Mouse (Mus musculus) kidney, adult 2 months (tissue): ENCODE results near the gene Gpld1.
A peak's percentile ranks its signal among the peaks of the same experiment; 100 is the strongest.

ENCODE experiments used
- CTCF ChIP-seq: fragments of 200-500 bp; conservative IDR thresholded peaks from 2 replicates; pipeline ENCODE4 v1.5.1; 2011; ENCODE audit warnings: low read depth, mild to moderate bottlenecking, control low read depth, low read length, moderate library complexity, mixed read lengths; ENCODE audit not compliant: insufficient read depth, insufficient read length
- POLR2A ChIP-seq: fragments of 200-500 bp; IDR thresholded peaks from one replicate; pipeline ENCODE4 v1.6.1; 2011; ENCODE audit warnings: low read depth, low read length, control low read depth

- TF ChIP-seq POLR2A, result peak; percentile 93
- TF ChIP-seq CTCF, result no peak
These were observed 77.0 kb downstream of the Gpld1 start, which contains the start of gene Mrs2 for GRCm38 (mm10) chr13:25019793-25020539.
